Comparison of ENCODE assay signal across 24 mouse cellular contexts in genomic region chr19:28495926-28496325, GRCm38 (mm10).
DNase-seq lines count a peak whose midpoint lies in the region; ATAC-seq and TF ChIP-seq lines count a peak whose summit lies in the region.
"Had no signal": no experiment of that assay in that cellular context is flagged by ENCODE, and none has a peak within 500 bp of the region (broad histone marks: within the 10 kb centered on the region; RNA-seq: fewer than 3 reads in every experiment).

No protein-coding gene starts in this region.

- H3K4me1 ChIP-seq in embryonic facial prominence, embryonic 14.5 days (ENCODE audit: control insufficient read depth, insufficient read depth, low read length), result no peaks in the 10 kb centered on the region
- no peaks in the 10 kb centered on the region for H3K4me1 ChIP-seq in embryonic facial prominence, embryonic 10.5 days
- no peaks in the 10 kb centered on the region for H3K4me1 ChIP-seq in hindbrain, postnatal 0 days (ENCODE audit: insufficient read depth, low read length)
- H3K4me1 ChIP-seq in hindbrain, embryonic 11.5 days (replicated peaks; ENCODE audit: control insufficient read depth, insufficient read depth, low read length), result no peaks in the 10 kb centered on the region
- H3K4me1 ChIP-seq in midbrain, embryonic 15.5 days, result 0 out of 2 replicates have a peak, but pooled peaks cover 2% of the 10 kb centered on the region
- no peaks in the 10 kb centered on the region for H3K4me1 ChIP-seq in midbrain, embryonic 10.5 days
- H3K4me1 ChIP-seq: forebrain, embryonic 10.5 days; heart, embryonic 15.5 days; intestine, embryonic 15.5 days had no signal

- TF ChIP-seq CTCF in hindbrain, postnatal 0 days (IDR thresholded peaks at IDR 0.05; ENCODE audit: low read depth), result no peak

- H3K9me3 ChIP-seq in embryonic facial prominence, embryonic 14.5 days (ENCODE audit: control insufficient read depth, low read length), result no peaks in the 10 kb centered on the region
- H3K9me3 ChIP-seq in embryonic facial prominence, embryonic 10.5 days, result no peaks in the 10 kb centered on the region
- H3K9me3 ChIP-seq in hindbrain, postnatal 0 days (ENCODE audit: low read length), result no peaks in the 10 kb centered on the region
- no peaks in the 10 kb centered on the region for H3K9me3 ChIP-seq in hindbrain, embryonic 11.5 days (ENCODE audit: control insufficient read depth, low read length)
- no peaks in the 10 kb centered on the region for H3K9me3 ChIP-seq in midbrain, embryonic 15.5 days
- no peaks in the 10 kb centered on the region for H3K9me3 ChIP-seq in midbrain, embryonic 10.5 days (replicated peaks)
- H3K9me3 ChIP-seq: embryonic facial prominence, embryonic 15.5 days; forebrain, embryonic 10.5 days; heart, embryonic 15.5 days; hindbrain, embryonic 10.5 days; intestine, embryonic 15.5 days had no signal

- no peak overlapping the region for H3K27ac ChIP-seq in embryonic facial prominence, embryonic 14.5 days (replicated peaks; ENCODE audit: low read depth, low read length)
- H3K27ac ChIP-seq in embryonic facial prominence, embryonic 10.5 days (replicated peaks), result no peak overlapping the region
- H3K27ac ChIP-seq in hindbrain, postnatal 0 days, result no peak overlapping the region
- H3K27ac ChIP-seq in hindbrain, embryonic 11.5 days (ENCODE audit: low read depth, low read length), result no peak overlapping the region
- H3K27ac ChIP-seq in midbrain, embryonic 15.5 days, result 0 out of 2 replicates have a peak overlapping the region, but pooled peaks have one; percentile 21
- no peak overlapping the region for H3K27ac ChIP-seq in midbrain, embryonic 10.5 days (replicated peaks)
- H3K27ac ChIP-seq: embryonic facial prominence, embryonic 15.5 days; forebrain, embryonic 10.5 days; heart, adult 2 months; heart, embryonic 15.5 days; hindbrain, embryonic 10.5 days; intestine, embryonic 15.5 days had no signal

- peak; percentile 54 for DNase-seq in embryonic facial prominence, embryonic 14.5 days (ENCODE audit: low spot score)
- no peak for DNase-seq in embryonic facial prominence, embryonic 10.5 days (ENCODE audit: low spot score)
- DNase-seq in hindbrain, postnatal 0 days (ENCODE audit: low spot score), result peak; percentile 53
- no peak for DNase-seq in hindbrain, embryonic 11.5 days (ENCODE audit: low spot score)
- DNase-seq in midbrain, embryonic 10.5 days (ENCODE audit: low spot score), result no peak
- DNase-seq in testis, postnatal 10 days (ENCODE audit: low spot score), result no peak
- DNase-seq: adrenal gland, postnatal 14 days; cerebellum, adult 2 months; cerebellum, postnatal 36 days; gastrocnemius, postnatal 10 days; heart, adult 2 months; heart, postnatal 14 days had no signal

- no peak overlapping the region for H3K4me3 ChIP-seq in embryonic facial prominence, embryonic 14.5 days (ENCODE audit: low read depth, low read length)
- H3K4me3 ChIP-seq in embryonic facial prominence, embryonic 10.5 days, result no peak overlapping the region
- no peak overlapping the region for H3K4me3 ChIP-seq in hindbrain, postnatal 0 days (ENCODE audit: low read length)
- no peak overlapping the region for H3K4me3 ChIP-seq in hindbrain, embryonic 11.5 days (ENCODE audit: low read depth, low read length)
- H3K4me3 ChIP-seq in midbrain, embryonic 15.5 days, result no peak overlapping the region
- no peak overlapping the region for H3K4me3 ChIP-seq in midbrain, embryonic 10.5 days
- H3K4me3 ChIP-seq: embryonic facial prominence, embryonic 15.5 days; erythroblast, embryonic 14.5 days; forebrain, embryonic 10.5 days; heart, adult 2 months; heart, embryonic 15.5 days; hindbrain, embryonic 10.5 days; intestine, embryonic 15.5 days had no signal

- no peak for ATAC-seq in embryonic facial prominence, embryonic 14.5 days (ENCODE audit: low read depth)
- ATAC-seq in hindbrain, postnatal 0 days, result no peak
- ATAC-seq in hindbrain, embryonic 11.5 days (ENCODE audit: low FRiP score), result no peak
- ATAC-seq in midbrain, embryonic 15.5 days (replicated peaks), result no peak
- ATAC-seq: activated CD4-positive, CD25-positive, alpha-beta regulatory T cell, adult 4 months; forebrain, embryonic 16.5 days; intestine, embryonic 15.5 days; Patski had no signal

- no peak overlapping the region for H3K9ac ChIP-seq in embryonic facial prominence, embryonic 14.5 days (ENCODE audit: low read depth, low read length)
- H3K9ac ChIP-seq in hindbrain, postnatal 0 days (replicated peaks; ENCODE audit: low read length), result no peak overlapping the region
- no peak overlapping the region for H3K9ac ChIP-seq in hindbrain, embryonic 11.5 days (ENCODE audit: low read depth, low read length)
- H3K9ac ChIP-seq in midbrain, embryonic 15.5 days, result no peak overlapping the region
- H3K9ac ChIP-seq: embryonic facial prominence, embryonic 15.5 days; heart, embryonic 15.5 days; intestine, embryonic 15.5 days had no signal

- no peaks in the 10 kb centered on the region for H3K27me3 ChIP-seq in embryonic facial prominence, embryonic 14.5 days (replicated peaks; ENCODE audit: control insufficient read depth, insufficient read depth, low read length)
- H3K27me3 ChIP-seq in embryonic facial prominence, embryonic 10.5 days (replicated peaks; ENCODE audit: low read depth, poor library complexity, severe bottlenecking), result no peaks in the 10 kb centered on the region
- no peaks in the 10 kb centered on the region for H3K27me3 ChIP-seq in hindbrain, postnatal 0 days (ENCODE audit: insufficient read depth, low read length)
- H3K27me3 ChIP-seq in hindbrain, embryonic 11.5 days (ENCODE audit: control insufficient read depth, insufficient read depth, low read length), result no peaks in the 10 kb centered on the region
- no peaks in the 10 kb centered on the region for H3K27me3 ChIP-seq in midbrain, embryonic 15.5 days (replicated peaks)
- no peaks in the 10 kb centered on the region for H3K27me3 ChIP-seq in midbrain, embryonic 10.5 days (ENCODE audit: low read depth, poor library complexity, severe bottlenecking)
- H3K27me3 ChIP-seq: CH12.LX; embryonic facial prominence, embryonic 15.5 days; heart, embryonic 15.5 days; intestine, embryonic 15.5 days; Patski had no signal

- H3K36me3 ChIP-seq in embryonic facial prominence, embryonic 14.5 days (ENCODE audit: control insufficient read depth, insufficient read depth, low read length), result no peaks in the 10 kb centered on the region
- H3K36me3 ChIP-seq in embryonic facial prominence, embryonic 10.5 days (replicated peaks), result no peaks in the 10 kb centered on the region
- no peaks in the 10 kb centered on the region for H3K36me3 ChIP-seq in hindbrain, postnatal 0 days (ENCODE audit: insufficient read depth, low read length)
- no peaks in the 10 kb centered on the region for H3K36me3 ChIP-seq in hindbrain, embryonic 11.5 days (ENCODE audit: control insufficient read depth, insufficient read depth, low read length)
- no peaks in the 10 kb centered on the region for H3K36me3 ChIP-seq in midbrain, embryonic 15.5 days (replicated peaks)
- no peaks in the 10 kb centered on the region for H3K36me3 ChIP-seq in midbrain, embryonic 10.5 days
- H3K36me3 ChIP-seq: embryonic facial prominence, embryonic 15.5 days; forebrain, embryonic 10.5 days; heart, embryonic 15.5 days; hindbrain, embryonic 10.5 days; intestine, embryonic 15.5 days had no signal

- 54% methylated on average over 6 of the region's 6 CpGs for WGBS in embryonic facial prominence, embryonic 14.5 days
- WGBS in embryonic facial prominence, embryonic 10.5 days, result 83% methylated on average over 6 of the region's 6 CpGs
- 32% methylated on average over 6 of the region's 6 CpGs for whole genome bisulfite sequencing in hindbrain, postnatal 0 days
- WGBS in hindbrain, embryonic 11.5 days, result 81% methylated on average over 6 of the region's 6 CpGs
- 52% methylated on average over 6 of the region's 6 CpGs for WGBS in midbrain, embryonic 15.5 days
- 82% methylated on average over 6 of the region's 6 CpGs for WGBS in midbrain, embryonic 10.5 days

- H3K4me2 ChIP-seq in embryonic facial prominence, embryonic 14.5 days (ENCODE audit: low read depth, low read length), result no peak overlapping the region
- no peak overlapping the region for H3K4me2 ChIP-seq in hindbrain, postnatal 0 days (ENCODE audit: low read depth, low read length)
- no peak overlapping the region for H3K4me2 ChIP-seq in hindbrain, embryonic 11.5 days (replicated peaks; ENCODE audit: low read depth, low read length)
- H3K4me2 ChIP-seq in midbrain, embryonic 15.5 days, result no peak overlapping the region
- H3K4me2 ChIP-seq: embryonic facial prominence, embryonic 15.5 days; heart, embryonic 11.5 days; heart, embryonic 15.5 days; intestine, embryonic 15.5 days had no signal

Comparison
In these comparisons a context has a peak if more than half of its experiments do, and no peak if none do; other contexts are left out.
1. DNase-seq: peak in embryonic facial prominence, embryonic 14.5 days (single experiment) and hindbrain, postnatal 0 days (single experiment); none in embryonic facial prominence, embryonic 10.5 days (single experiment), hindbrain, embryonic 11.5 days (single experiment), midbrain, embryonic 10.5 days (single experiment) and testis, postnatal 10 days (single experiment).